ENCODE assay signal across 9 mouse cellular contexts in genomic region chr11:99310882-99311281, GRCm38 (mm10). TPM values are rescaled to one million over a fixed set of nuclear protein-coding genes. Genes with fewer than 3 reads are reported as not detected.
A peak's percentile ranks its signal among the peaks of the same experiment; 100 is the strongest.
DNase-seq lines count a peak whose midpoint lies in the region; ATAC-seq and TF ChIP-seq lines count a peak whose summit lies in the region.
"Had no signal": no experiment of that assay in that cellular context is flagged by ENCODE, and none has a peak within 500 bp of the region (broad histone marks: within the 10 kb centered on the region; RNA-seq: fewer than 3 reads in every experiment).

No protein-coding gene starts in this region.

- no peak overlapping the region for H3K4me3 ChIP-seq in gastrocnemius, adult 2 months
- H3K4me3 ChIP-seq in midbrain, embryonic 14.5 days (replicated peaks; ENCODE audit: low read depth, low read length) = no peak overlapping the region
- no peak overlapping the region for H3K4me3 ChIP-seq in midbrain, embryonic 15.5 days
- H3K4me3 ChIP-seq in cortical plate, adult 2 months (ENCODE audit: insufficient read depth, low read length) = no peak overlapping the region

- intact Hi-C loops in gastrocnemius, adult 2 months (cut with DNase I) = no loop called here
- intact Hi-C loops in gastrocnemius, postnatal 36 days (cut with DNase I) = no loop called here

- no peak overlapping the region for H3K27ac ChIP-seq in gastrocnemius, adult 2 months
- no peak overlapping the region for H3K27ac ChIP-seq in midbrain, embryonic 14.5 days (replicated peaks; ENCODE audit: low read depth, low read length)
- no peak overlapping the region for H3K27ac ChIP-seq in midbrain, embryonic 15.5 days
- no peak overlapping the region for H3K27ac ChIP-seq in cortical plate, adult 2 months (ENCODE audit: insufficient read depth, low read length)

- H3K9ac ChIP-seq in midbrain, embryonic 14.5 days (replicated peaks; ENCODE audit: low read length) = no peak overlapping the region
- H3K9ac ChIP-seq in midbrain, embryonic 15.5 days = no peak overlapping the region

- no peaks in the 10 kb centered on the region for H3K36me3 ChIP-seq in midbrain, embryonic 14.5 days (ENCODE audit: control insufficient read depth, insufficient read depth, low read length)
- no peaks in the 10 kb centered on the region for H3K36me3 ChIP-seq in midbrain, embryonic 15.5 days (replicated peaks)

- WGBS in midbrain, embryonic 14.5 days = 93% methylated on average over 1 of the region's 1 CpGs
- WGBS in midbrain, embryonic 15.5 days = 91% methylated on average over 1 of the region's 1 CpGs

- no peak for DNase-seq in gastrocnemius, adult 2 months
- DNase-seq in gastrocnemius, postnatal 36 days = no peak
- peak; percentile 84 for DNase-seq in midbrain, embryonic 14.5 days
- DNase-seq in retina, embryonic 14.5 days (ENCODE audit: low spot score) = peak; percentile 77
- DNase-seq in yolk sac, embryonic 10.5 days (ENCODE audit: low spot score) = no peak
- no peak for DNase-seq in right cerebral cortex, postnatal 25 days

- H3K27me3 ChIP-seq in midbrain, embryonic 14.5 days (ENCODE audit: control insufficient read depth, insufficient read depth, low read length) = no peaks in the 10 kb centered on the region
- H3K27me3 ChIP-seq in midbrain, embryonic 15.5 days (replicated peaks) = no peaks in the 10 kb centered on the region; the same call in 1 of the 2 replicates

- TF ChIP-seq POLR2A in cortical plate, adult 2 months (IDR thresholded peaks at IDR 0.05; ENCODE audit: extremely low read depth, insufficient read depth, low read length) = no peak

- no peaks in the 10 kb centered on the region for H3K9me3 ChIP-seq in midbrain, embryonic 14.5 days (ENCODE audit: control insufficient read depth, low read length)
- H3K9me3 ChIP-seq in midbrain, embryonic 15.5 days = no peaks in the 10 kb centered on the region

- no peak for ATAC-seq in midbrain, embryonic 14.5 days (ENCODE audit: low FRiP score, low TSS enrichment)
- ATAC-seq in midbrain, embryonic 15.5 days (replicated peaks) = no peak

- H3K4me2 ChIP-seq in midbrain, embryonic 14.5 days (ENCODE audit: low read length) = no peak overlapping the region
- H3K4me2 ChIP-seq in midbrain, embryonic 15.5 days = no peak overlapping the region

- no peaks in the 10 kb centered on the region for H3K4me1 ChIP-seq in midbrain, embryonic 14.5 days (ENCODE audit: control insufficient read depth, insufficient read depth, low read length)
- no peaks in the 10 kb centered on the region for H3K4me1 ChIP-seq in midbrain, embryonic 15.5 days
- no peaks in the 10 kb centered on the region for H3K4me1 ChIP-seq in cortical plate, adult 2 months (ENCODE audit: control insufficient read depth, insufficient read depth, low read length)

- TF ChIP-seq CTCF in gastrocnemius, adult 2 months (IDR thresholded peaks at IDR 0.05) = peak; percentile 61
- TF ChIP-seq CTCF in cortical plate, adult 2 months (IDR thresholded peaks at IDR 0.05; ENCODE audit: extremely low read depth, insufficient read depth, low read length) = peak; percentile 21; the same call in 1 of the 2 replicates

RNA-seq across cellular contexts. Expression of gene Krt25, which starts 11.9 kb away (rescaled TPM):
- not detected for total RNA-seq in gastrocnemius, adult 2 months (2021)
- not detected for total RNA-seq in gastrocnemius, postnatal 36 days (2021)
- polyA plus RNA-seq in midbrain, embryonic 14.5 days (2014; fragmentation: Nextera tagmentation; extraction: Ambion mirVana) = 0.11 TPM in 1 of 2 replicates, not detected in the other
- polyA plus RNA-seq in midbrain, embryonic 15.5 days (2015; fragmentation: Nextera tagmentation; extraction: Ambion mirVana) = 0.11 and 0.22 TPM in 2 replicates
- polyA plus RNA-seq in cortical plate, adult 2 months (2012; rRNA removed) = 0.04 TPM in 1 of 2 replicates, not detected in the other
- total RNA-seq: left cerebral cortex, postnatal 25 days had no signal

RNA-seq across cellular contexts. Expression of gene Krt24, which starts 25.8 kb away (rescaled TPM):
- total RNA-seq in gastrocnemius, adult 2 months (2021) = not detected
- total RNA-seq in gastrocnemius, postnatal 36 days (2021) = not detected
- polyA plus RNA-seq in midbrain, embryonic 14.5 days (2014; fragmentation: Nextera tagmentation; extraction: Ambion mirVana) = not detected in 2 replicates
- not detected in 2 replicates for polyA plus RNA-seq in midbrain, embryonic 15.5 days (2015; fragmentation: Nextera tagmentation; extraction: Ambion mirVana)
- polyA plus RNA-seq in cortical plate, adult 2 months (2012; rRNA removed) = not detected in 2 replicates
- total RNA-seq: left cerebral cortex, postnatal 25 days had no signal

RNA-seq across cellular contexts. Expression of gene Krt26, which starts 26.9 kb away (rescaled TPM):
- not detected for total RNA-seq in gastrocnemius, adult 2 months (2021)
- total RNA-seq in gastrocnemius, postnatal 36 days (2021) = not detected
- polyA plus RNA-seq in midbrain, embryonic 14.5 days (2014; fragmentation: Nextera tagmentation; extraction: Ambion mirVana) = 0.28 and 0.51 TPM in 2 replicates
- polyA plus RNA-seq in midbrain, embryonic 15.5 days (2015; fragmentation: Nextera tagmentation; extraction: Ambion mirVana) = 0.14 and 0.22 TPM in 2 replicates
- 0.04 TPM in 1 of 2 replicates, not detected in the other for polyA plus RNA-seq in cortical plate, adult 2 months (2012; rRNA removed)
- total RNA-seq: left cerebral cortex, postnatal 25 days had no signal

RNA-seq across cellular contexts. Expression of gene Krt27, which starts 40.0 kb away (rescaled TPM):
- not detected for total RNA-seq in gastrocnemius, adult 2 months (2021)
- not detected for total RNA-seq in gastrocnemius, postnatal 36 days (2021)
- not detected in 2 replicates for polyA plus RNA-seq in midbrain, embryonic 14.5 days (2014; fragmentation: Nextera tagmentation; extraction: Ambion mirVana)
- 0.10 and 0.21 TPM in 2 replicates for polyA plus RNA-seq in midbrain, embryonic 15.5 days (2015; fragmentation: Nextera tagmentation; extraction: Ambion mirVana)
- not detected in 2 replicates for polyA plus RNA-seq in cortical plate, adult 2 months (2012; rRNA removed)
- total RNA-seq: left cerebral cortex, postnatal 25 days had no signal

Comparison
In these comparisons a context has a peak if more than half of its experiments do, and no peak if none do; other contexts are left out.
1. DNase-seq: peak in midbrain, embryonic 14.5 days (single experiment) and retina, embryonic 14.5 days (single experiment); none in gastrocnemius, adult 2 months (single experiment), gastrocnemius, postnatal 36 days (0 of 2), yolk sac, embryonic 10.5 days (single experiment) and right cerebral cortex, postnatal 25 days (single experiment).